In genomic region chr1:54747785-54748420, GRCm38 (mm10) we compare ENCODE assay signal across 9 mouse cellular contexts.
DNase-seq lines count a peak whose midpoint lies in the region; ATAC-seq and TF ChIP-seq lines count a peak whose summit lies in the region.
"Had no signal": no experiment of that assay in that cellular context is flagged by ENCODE, and none has a peak within 500 bp of the region (broad histone marks: within the 10 kb centered on the region; RNA-seq: fewer than 3 reads in every experiment).

No protein-coding gene starts in this region.

- H3K36me3 ChIP-seq in midbrain, embryonic 15.5 days (replicated peaks): no peaks in the 10 kb centered on the region
- H3K36me3 ChIP-seq in midbrain, postnatal 0 days (ENCODE audit: insufficient read depth, low read length): no peaks in the 10 kb centered on the region
- H3K36me3 ChIP-seq in stomach, embryonic 16.5 days (ENCODE audit: control insufficient read depth, insufficient read depth, low read length): no peaks in the 10 kb centered on the region
- no peaks in the 10 kb centered on the region for H3K36me3 ChIP-seq in neural tube, embryonic 15.5 days
- no peaks in the 10 kb centered on the region for H3K36me3 ChIP-seq in forebrain, embryonic 16.5 days (ENCODE audit: control insufficient read depth, insufficient read depth)

- no peaks in the 10 kb centered on the region for H3K9me3 ChIP-seq in midbrain, embryonic 15.5 days
- H3K9me3 ChIP-seq in midbrain, postnatal 0 days (ENCODE audit: low read length): no peaks in the 10 kb centered on the region
- H3K9me3 ChIP-seq in stomach, embryonic 16.5 days (replicated peaks; ENCODE audit: control insufficient read depth, low read length): no peaks in the 10 kb centered on the region
- H3K9me3 ChIP-seq in neural tube, embryonic 15.5 days (replicated peaks): no peaks in the 10 kb centered on the region
- no peaks in the 10 kb centered on the region for H3K9me3 ChIP-seq in forebrain, embryonic 16.5 days (ENCODE audit: control insufficient read depth, low read length)

- no peak for TF ChIP-seq CTCF in midbrain, postnatal 0 days (IDR thresholded peaks at IDR 0.05)

- H3K27ac ChIP-seq in midbrain, embryonic 15.5 days: no peak overlapping the region
- H3K27ac ChIP-seq in midbrain, postnatal 0 days (ENCODE audit: low read depth, low read length): no peak overlapping the region; the same call in 1 of the 2 replicates
- H3K27ac ChIP-seq in stomach, embryonic 16.5 days (ENCODE audit: low read length): no peak overlapping the region
- H3K27ac ChIP-seq in neural tube, embryonic 15.5 days (replicated peaks): no peak overlapping the region
- no peak overlapping the region for H3K27ac ChIP-seq in forebrain, embryonic 16.5 days (ENCODE audit: low read length)

- ATAC-seq in midbrain, embryonic 15.5 days (replicated peaks): peak; percentile 35; the same call in 1 of the 2 replicates
- ATAC-seq in midbrain, postnatal 0 days (ENCODE audit: low FRiP score): no peak
- ATAC-seq in stomach, embryonic 16.5 days (ENCODE audit: insufficient read depth, low FRiP score): peak; percentile 80; the same call in 1 of the 2 replicates
- ATAC-seq in neural tube, embryonic 15.5 days (ENCODE audit: low FRiP score): no peak
- no peak for ATAC-seq in forebrain, embryonic 16.5 days

- no peak for DNase-seq in midbrain, postnatal 0 days (ENCODE audit: low spot score)
- DNase-seq in gastrocnemius, postnatal 10 days: peak; percentile 28
- peak; percentile 31 for DNase-seq in kidney, postnatal 14 days
- DNase-seq in right cerebral cortex, postnatal 36 days (ENCODE audit: low spot score in 2 of 2): no peak

- no peaks in the 10 kb centered on the region for H3K27me3 ChIP-seq in midbrain, embryonic 15.5 days (replicated peaks)
- no peaks in the 10 kb centered on the region for H3K27me3 ChIP-seq in midbrain, postnatal 0 days (ENCODE audit: insufficient read depth, low read length)
- H3K27me3 ChIP-seq in stomach, embryonic 16.5 days (ENCODE audit: control insufficient read depth, insufficient read depth, low read length): no peaks in the 10 kb centered on the region
- H3K27me3 ChIP-seq in neural tube, embryonic 15.5 days (replicated peaks): no peaks in the 10 kb centered on the region
- H3K27me3 ChIP-seq in forebrain, embryonic 16.5 days (replicated peaks; ENCODE audit: control insufficient read depth, insufficient read depth, low read length): no peaks in the 10 kb centered on the region

- no peak overlapping the region for H3K4me3 ChIP-seq in midbrain, embryonic 15.5 days
- no peak overlapping the region for H3K4me3 ChIP-seq in midbrain, postnatal 0 days (ENCODE audit: low read depth, low read length)
- no peak overlapping the region for H3K4me3 ChIP-seq in stomach, embryonic 16.5 days (replicated peaks; ENCODE audit: low read length)
- H3K4me3 ChIP-seq in neural tube, embryonic 15.5 days (replicated peaks): no peak overlapping the region
- H3K4me3 ChIP-seq in forebrain, embryonic 16.5 days (replicated peaks; ENCODE audit: low read length): no peak overlapping the region
- H3K4me3 ChIP-seq: myocyte had no signal

- H3K4me2 ChIP-seq in midbrain, embryonic 15.5 days: no peak overlapping the region
- H3K4me2 ChIP-seq in midbrain, postnatal 0 days (ENCODE audit: low read depth, low read length, poor library complexity, severe bottlenecking): no peak overlapping the region
- H3K4me2 ChIP-seq in stomach, embryonic 16.5 days (ENCODE audit: low read depth, low read length): no peak overlapping the region
- H3K4me2 ChIP-seq in neural tube, embryonic 15.5 days: no peak overlapping the region
- no peak overlapping the region for H3K4me2 ChIP-seq in forebrain, embryonic 16.5 days (ENCODE audit: low read length)

- H3K9ac ChIP-seq in midbrain, embryonic 15.5 days: no peak overlapping the region
- H3K9ac ChIP-seq in midbrain, postnatal 0 days (replicated peaks; ENCODE audit: low read length, poor library complexity, severe bottlenecking): no peak overlapping the region
- H3K9ac ChIP-seq in stomach, embryonic 16.5 days (ENCODE audit: low read length): 0 out of 2 replicates have a peak overlapping the region, but pooled peaks have one; percentile 39
- H3K9ac ChIP-seq in neural tube, embryonic 15.5 days (replicated peaks): no peak overlapping the region
- no peak overlapping the region for H3K9ac ChIP-seq in forebrain, embryonic 16.5 days (replicated peaks; ENCODE audit: low read depth, low read length)

- H3K4me1 ChIP-seq in midbrain, embryonic 15.5 days: 0 out of 2 replicates have a peak, but pooled peaks cover 2% of the 10 kb centered on the region
- 0 out of 2 replicates have a peak, but pooled peaks cover 3% of the 10 kb centered on the region for H3K4me1 ChIP-seq in midbrain, postnatal 0 days (ENCODE audit: insufficient read depth, low read length)
- 0 out of 2 replicates have a peak, but pooled peaks cover 3% of the 10 kb centered on the region for H3K4me1 ChIP-seq in stomach, embryonic 16.5 days (ENCODE audit: control insufficient read depth, insufficient read depth, low read length)
- peaks cover 8% of the 10 kb centered on the region; the same call in 1 of the 2 replicates for H3K4me1 ChIP-seq in neural tube, embryonic 15.5 days
- no peaks in the 10 kb centered on the region for H3K4me1 ChIP-seq in forebrain, embryonic 16.5 days (replicated peaks; ENCODE audit: control insufficient read depth, insufficient read depth, low read length)

- WGBS in midbrain, embryonic 15.5 days: 61% methylated on average over 8 of the region's 8 CpGs
- WGBS in midbrain, postnatal 0 days: 57% methylated on average over 8 of the region's 8 CpGs
- 19% methylated on average over 8 of the region's 8 CpGs for WGBS in stomach, embryonic 16.5 days
- WGBS in neural tube, embryonic 15.5 days: 67% methylated on average over 8 of the region's 8 CpGs
- whole genome bisulfite sequencing in forebrain, embryonic 16.5 days: 65% methylated on average over 8 of the region's 8 CpGs

Comparison
In these comparisons a context has a peak if more than half of its experiments do, and no peak if none do; other contexts are left out.
1. ATAC-seq: peak in midbrain, embryonic 15.5 days (single experiment) and stomach, embryonic 16.5 days (single experiment); none in midbrain, postnatal 0 days (single experiment), neural tube, embryonic 15.5 days (single experiment) and forebrain, embryonic 16.5 days (single experiment).
2. DNase-seq: peak in gastrocnemius, postnatal 10 days (single experiment) and kidney, postnatal 14 days (single experiment); none in midbrain, postnatal 0 days (single experiment) and right cerebral cortex, postnatal 36 days (0 of 2).